Mouse (Mus musculus): ENCODE results near the gene Fhod1.

Gene Fhod1

GRCm38 (mm10) chr8:105318662-105319190 lies 29.0 kb downstream of the Fhod1 start:
- no peak for DNase-seq (ENCODE audit: low read depth, low spot score)

GRCm38 (mm10) chr8:105317941-105318340 lies 29.8 kb downstream of the Fhod1 start:
- DNase-seq (ENCODE audit: low read depth, low spot score), result no peak

- no peak for DNase-seq (ENCODE audit: low read depth, low spot score)
Measured at GRCm38 (mm10) chr8:105315073-105315769, 32.5 kb downstream of the Fhod1 start.

GRCm38 (mm10) chr8:105313622-105314402 lies 33.9 kb downstream of the Fhod1 start:
- no peak for DNase-seq (ENCODE audit: low read depth, low spot score)

- no peak for DNase-seq (ENCODE audit: low read depth, low spot score)
Measured at GRCm38 (mm10) chr8:105312891-105313481, 34.8 kb downstream of the Fhod1 start.

GRCm38 (mm10) chr8:105311718-105312117 lies 36.0 kb downstream of the Fhod1 start:
- DNase-seq (ENCODE audit: low read depth, low spot score), result no peak

- DNase-seq (ENCODE audit: low read depth, low spot score), result no peak
Measured at GRCm38 (mm10) chr8:105310118-105310517, 37.6 kb downstream of the Fhod1 start.

GRCm38 (mm10) chr8:105309142-105309847 lies 38.5 kb downstream of the Fhod1 start:
- DNase-seq (ENCODE audit: low read depth, low spot score), result no peak

- DNase-seq (ENCODE audit: low read depth, low spot score), result no peak
Measured at GRCm38 (mm10) chr8:105308428-105308827, 39.3 kb downstream of the Fhod1 start.

- DNase-seq (ENCODE audit: low read depth, low spot score), result no peak
Measured at GRCm38 (mm10) chr8:105307670-105308069, 40.1 kb downstream of the Fhod1 start.

GRCm38 (mm10) chr8:105306146-105306691 lies 41.5 kb downstream of the Fhod1 start:
- no peak for DNase-seq (ENCODE audit: low read depth, low spot score)

- no peak for DNase-seq (ENCODE audit: low read depth, low spot score)
Measured at GRCm38 (mm10) chr8:105305211-105306145, 42.3 kb downstream of the Fhod1 start, which contains the start of gene Elmo3. Elmo3 (plus strand) TSS chr8:105305601.

- no peak for DNase-seq (ENCODE audit: low read depth, low spot score)
Measured at GRCm38 (mm10) chr8:105304325-105305210, 43.2 kb downstream of the Fhod1 start.

- DNase-seq (ENCODE audit: low read depth, low spot score), result no peak
Measured at GRCm38 (mm10) chr8:105303874-105304273, 43.9 kb downstream of the Fhod1 start.

GRCm38 (mm10) chr8:105303396-105303795 lies 44.4 kb downstream of the Fhod1 start:
- no peak for DNase-seq (ENCODE audit: low read depth, low spot score)

- DNase-seq (ENCODE audit: low read depth, low spot score), result no peak
Measured at GRCm38 (mm10) chr8:105299962-105300361, 47.8 kb downstream of the Fhod1 start.

- DNase-seq (ENCODE audit: low read depth, low spot score), result no peak
Measured at GRCm38 (mm10) chr8:105298351-105299252, 49.2 kb downstream of the Fhod1 start.
